Mouse (Mus musculus): ENCODE results near the gene Theg. TPM values are rescaled to one million over a fixed set of nuclear protein-coding genes. Genes with fewer than 3 reads are reported as not detected.
A peak's percentile ranks its signal among the peaks of the same experiment; 100 is the strongest.

The Theg gene
- polyA plus RNA-seq, 1 experiment from 2014 or later = not detected

GRCm38 (mm10) chr10:79597051-79597935, 10.2 kb upstream of the Theg start:
- WGBS = 33% methylated on average over 13 of the region's 13 CpGs
- no peaks in the 10 kb centered on the region for H3K4me1 ChIP-seq (ENCODE audit: control insufficient read depth, insufficient read depth, low read length)
- H3K9ac ChIP-seq (replicated peaks; ENCODE audit: low read depth, low read length) = no peak overlapping the region
- H3K27me3 ChIP-seq (ENCODE audit: control insufficient read depth, insufficient read depth, low read length) = no peaks in the 10 kb centered on the region
- no peak for ATAC-seq (ENCODE audit: low read depth)
- H3K9me3 ChIP-seq (ENCODE audit: control insufficient read depth, low read length) = no peaks in the 10 kb centered on the region
- no peak overlapping the region for H3K4me3 ChIP-seq (ENCODE audit: low read depth, low read length)
- H3K4me2 ChIP-seq (ENCODE audit: low read depth, low read length) = no peak overlapping the region
- H3K36me3 ChIP-seq (ENCODE audit: control insufficient read depth, insufficient read depth, low read length) = no peaks in the 10 kb centered on the region
- no peak overlapping the region for H3K27ac ChIP-seq (ENCODE audit: low read depth, low read length)

GRCm38 (mm10) chr10:79595590-79595929, 8.4 kb upstream of the Theg start:
- WGBS = 57% methylated on average over 8 of the region's 8 CpGs
- Histone ChIP-seq H3K4me2 (ENCODE audit: low read depth, low read length) (no peak overlapping the region), H3K27me3 (ENCODE audit: control insufficient read depth, insufficient read depth, low read length) (no peaks in the 10 kb centered on the region), H3K9me3 (ENCODE audit: control insufficient read depth, low read length) (no peaks in the 10 kb centered on the region), H3K4me3 (ENCODE audit: low read depth, low read length) (no peak overlapping the region), H3K4me1 (ENCODE audit: control insufficient read depth, insufficient read depth, low read length) (no peaks in the 10 kb centered on the region), H3K27ac (ENCODE audit: low read depth, low read length) (no peak overlapping the region), H3K9ac (replicated peaks; ENCODE audit: low read depth, low read length) (no peak overlapping the region), H3K36me3 (ENCODE audit: control insufficient read depth, insufficient read depth, low read length) (no peaks in the 10 kb centered on the region)
- 0 out of 2 replicates have a peak, but pooled peaks have one; percentile 45 for ATAC-seq (ENCODE audit: low read depth)

GRCm38 (mm10) chr10:79594872-79595589, 7.9 kb upstream of the Theg start:
- Histone ChIP-seq H3K27me3 (ENCODE audit: control insufficient read depth, insufficient read depth, low read length) (no peaks in the 10 kb centered on the region), H3K9ac (replicated peaks; ENCODE audit: low read depth, low read length) (no peak overlapping the region), H3K4me1 (ENCODE audit: control insufficient read depth, insufficient read depth, low read length) (no peaks in the 10 kb centered on the region), H3K27ac (ENCODE audit: low read depth, low read length) (no peak overlapping the region), H3K36me3 (ENCODE audit: control insufficient read depth, insufficient read depth, low read length) (no peaks in the 10 kb centered on the region), H3K4me2 (ENCODE audit: low read depth, low read length) (no peak overlapping the region), H3K9me3 (ENCODE audit: control insufficient read depth, low read length) (no peaks in the 10 kb centered on the region), H3K4me3 (ENCODE audit: low read depth, low read length) (no peak overlapping the region)
- 25% methylated on average over 17 of the region's 17 CpGs for WGBS
- peak; percentile 96 for ATAC-seq (ENCODE audit: low read depth)

- no peak overlapping the region for H3K9ac ChIP-seq (replicated peaks; ENCODE audit: low read depth, low read length)
- H3K27me3 ChIP-seq (ENCODE audit: control insufficient read depth, insufficient read depth, low read length) = no peaks in the 10 kb centered on the region
- no peaks in the 10 kb centered on the region for H3K4me1 ChIP-seq (ENCODE audit: control insufficient read depth, insufficient read depth, low read length)
- H3K36me3 ChIP-seq (ENCODE audit: control insufficient read depth, insufficient read depth, low read length) = no peaks in the 10 kb centered on the region
- no peak overlapping the region for H3K27ac ChIP-seq (ENCODE audit: low read depth, low read length)
- no peak overlapping the region for H3K4me3 ChIP-seq (ENCODE audit: low read depth, low read length)
- 56% methylated on average over 6 of the region's 6 CpGs for WGBS
- H3K4me2 ChIP-seq (ENCODE audit: low read depth, low read length) = no peak overlapping the region
- ATAC-seq (ENCODE audit: low read depth) = no peak
- H3K9me3 ChIP-seq (ENCODE audit: control insufficient read depth, low read length) = no peaks in the 10 kb centered on the region
Observed at GRCm38 (mm10) chr10:79594111-79594510, 7.0 kb upstream of the Theg start.

- Histone ChIP-seq H3K36me3 (ENCODE audit: control insufficient read depth, insufficient read depth, low read length) (no peaks in the 10 kb centered on the region), H3K27ac (ENCODE audit: low read depth, low read length) (no peak overlapping the region), H3K9ac (replicated peaks; ENCODE audit: low read depth, low read length) (no peak overlapping the region), H3K4me1 (ENCODE audit: control insufficient read depth, insufficient read depth, low read length) (no peaks in the 10 kb centered on the region), H3K4me3 (ENCODE audit: low read depth, low read length) (no peak overlapping the region), H3K4me2 (ENCODE audit: low read depth, low read length) (no peak overlapping the region), H3K9me3 (ENCODE audit: control insufficient read depth, low read length) (no peaks in the 10 kb centered on the region), H3K27me3 (ENCODE audit: control insufficient read depth, insufficient read depth, low read length) (no peaks in the 10 kb centered on the region)
- ATAC-seq (ENCODE audit: low read depth) = no peak
- 88% methylated on average over 1 of the region's 1 CpGs for WGBS
Observed at GRCm38 (mm10) chr10:79590702-79591101, 3.6 kb upstream of the Theg start.

- WGBS = 74% methylated on average over 4 of the region's 4 CpGs
- no peak overlapping the region for H3K4me3 ChIP-seq (ENCODE audit: low read depth, low read length)
- no peak overlapping the region for H3K9ac ChIP-seq (replicated peaks; ENCODE audit: low read depth, low read length)
- H3K27ac ChIP-seq (ENCODE audit: low read depth, low read length) = no peak overlapping the region
- ATAC-seq (ENCODE audit: low read depth) = no peak
- H3K27me3 ChIP-seq (ENCODE audit: control insufficient read depth, insufficient read depth, low read length) = no peaks in the 10 kb centered on the region
- no peak overlapping the region for H3K4me2 ChIP-seq (ENCODE audit: low read depth, low read length)
- no peaks in the 10 kb centered on the region for H3K4me1 ChIP-seq (ENCODE audit: control insufficient read depth, insufficient read depth, low read length)
- H3K9me3 ChIP-seq (ENCODE audit: control insufficient read depth, low read length) = no peaks in the 10 kb centered on the region
- no peaks in the 10 kb centered on the region for H3K36me3 ChIP-seq (ENCODE audit: control insufficient read depth, insufficient read depth, low read length)
Observed at GRCm38 (mm10) chr10:79587752-79588126, 608 bp upstream of the Theg start.

- no peaks in the 10 kb centered on the region for H3K36me3 ChIP-seq (ENCODE audit: control insufficient read depth, insufficient read depth, low read length)
- no peak overlapping the region for H3K4me2 ChIP-seq (ENCODE audit: low read depth, low read length)
- no peak overlapping the region for H3K9ac ChIP-seq (replicated peaks; ENCODE audit: low read depth, low read length)
- no peak overlapping the region for H3K4me3 ChIP-seq (ENCODE audit: low read depth, low read length)
- no peaks in the 10 kb centered on the region for H3K27me3 ChIP-seq (ENCODE audit: control insufficient read depth, insufficient read depth, low read length)
- ATAC-seq (ENCODE audit: low read depth) = no peak
- no peaks in the 10 kb centered on the region for H3K9me3 ChIP-seq (ENCODE audit: control insufficient read depth, low read length)
- WGBS = 79% methylated on average over 8 of the region's 8 CpGs
- H3K27ac ChIP-seq (ENCODE audit: low read depth, low read length) = no peak overlapping the region
- no peaks in the 10 kb centered on the region for H3K4me1 ChIP-seq (ENCODE audit: control insufficient read depth, insufficient read depth, low read length)
Observed at GRCm38 (mm10) chr10:79586243-79586642, 888 bp downstream of the Theg start.

- Histone ChIP-seq H3K4me3 (ENCODE audit: low read depth, low read length) (no peak overlapping the region), H3K4me1 (ENCODE audit: control insufficient read depth, insufficient read depth, low read length) (no peaks in the 10 kb centered on the region), H3K36me3 (ENCODE audit: control insufficient read depth, insufficient read depth, low read length) (no peaks in the 10 kb centered on the region), H3K9me3 (ENCODE audit: control insufficient read depth, low read length) (no peaks in the 10 kb centered on the region), H3K9ac (replicated peaks; ENCODE audit: low read depth, low read length) (no peak overlapping the region), H3K27me3 (ENCODE audit: control insufficient read depth, insufficient read depth, low read length) (no peaks in the 10 kb centered on the region), H3K27ac (ENCODE audit: low read depth, low read length) (no peak overlapping the region), H3K4me2 (ENCODE audit: low read depth, low read length) (no peak overlapping the region)
- no peak for ATAC-seq (ENCODE audit: low read depth)
- 97% methylated on average over 5 of the region's 5 CpGs for WGBS
Observed at GRCm38 (mm10) chr10:79585723-79586122, 1.4 kb downstream of the Theg start.

- Histone ChIP-seq H3K27me3 (ENCODE audit: control insufficient read depth, insufficient read depth, low read length) (no peaks in the 10 kb centered on the region), H3K27ac (ENCODE audit: low read depth, low read length) (no peak overlapping the region), H3K36me3 (ENCODE audit: control insufficient read depth, insufficient read depth, low read length) (no peaks in the 10 kb centered on the region), H3K4me2 (ENCODE audit: low read depth, low read length) (no peak overlapping the region), H3K4me3 (ENCODE audit: low read depth, low read length) (no peak overlapping the region), H3K4me1 (ENCODE audit: control insufficient read depth, insufficient read depth, low read length) (no peaks in the 10 kb centered on the region), H3K9me3 (ENCODE audit: control insufficient read depth, low read length) (no peaks in the 10 kb centered on the region), H3K9ac (replicated peaks; ENCODE audit: low read depth, low read length) (no peak overlapping the region)
- ATAC-seq (ENCODE audit: low read depth) = no peak
- WGBS = 93% methylated on average over 6 of the region's 6 CpGs
Observed at GRCm38 (mm10) chr10:79585136-79585535, 2.0 kb downstream of the Theg start.
